Mouse (Mus musculus): ENCODE measurements at regions not wholly inside any gene's neighbourhood (a gene's known extent, or its start where the extent isn't known, plus 50 kb on each side); places are given as distances from the start of the nearest gene placed in this dataset.

DNA sequence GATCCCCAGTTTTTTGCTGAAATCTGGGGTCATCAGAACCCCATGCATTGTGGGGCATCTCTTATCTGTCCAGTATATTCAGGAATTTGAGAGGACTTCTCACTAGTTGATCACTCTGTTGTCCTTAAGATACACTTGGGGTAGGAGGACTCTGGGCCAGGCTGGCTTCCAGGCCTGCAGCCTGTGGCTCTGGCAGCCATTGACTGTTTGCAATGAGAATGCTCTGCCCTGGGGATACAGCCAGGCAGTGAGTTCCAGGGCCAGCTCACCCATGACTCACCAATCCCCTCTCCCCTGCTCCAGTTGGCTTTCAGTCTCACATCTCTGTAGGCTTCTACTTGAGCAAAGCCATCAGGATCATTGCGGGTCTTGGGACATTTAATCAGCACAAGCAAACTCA, 334.3 kb upstream of the Acvr2a start:
- Histone ChIP-seq H3K9me3 (no peaks in the 10 kb centered on the region), H3K4me1 (peaks cover 17% of the 10 kb centered on the region), H3K4me3 (no peak overlapping the region), H3K27me3 (replicated peaks; ENCODE audit: low read depth, poor library complexity, severe bottlenecking) (no peaks in the 10 kb centered on the region), H3K36me3 (replicated peaks) (no peaks in the 10 kb centered on the region), H3K27ac (replicated peaks) (0 out of 2 replicates have a peak overlapping the region, but pooled peaks have one; percentile 15)
- 92% methylated on average over 1 of the region's 1 CpGs for WGBS
- DNase-seq (ENCODE audit: low spot score), result no peak

DNA sequence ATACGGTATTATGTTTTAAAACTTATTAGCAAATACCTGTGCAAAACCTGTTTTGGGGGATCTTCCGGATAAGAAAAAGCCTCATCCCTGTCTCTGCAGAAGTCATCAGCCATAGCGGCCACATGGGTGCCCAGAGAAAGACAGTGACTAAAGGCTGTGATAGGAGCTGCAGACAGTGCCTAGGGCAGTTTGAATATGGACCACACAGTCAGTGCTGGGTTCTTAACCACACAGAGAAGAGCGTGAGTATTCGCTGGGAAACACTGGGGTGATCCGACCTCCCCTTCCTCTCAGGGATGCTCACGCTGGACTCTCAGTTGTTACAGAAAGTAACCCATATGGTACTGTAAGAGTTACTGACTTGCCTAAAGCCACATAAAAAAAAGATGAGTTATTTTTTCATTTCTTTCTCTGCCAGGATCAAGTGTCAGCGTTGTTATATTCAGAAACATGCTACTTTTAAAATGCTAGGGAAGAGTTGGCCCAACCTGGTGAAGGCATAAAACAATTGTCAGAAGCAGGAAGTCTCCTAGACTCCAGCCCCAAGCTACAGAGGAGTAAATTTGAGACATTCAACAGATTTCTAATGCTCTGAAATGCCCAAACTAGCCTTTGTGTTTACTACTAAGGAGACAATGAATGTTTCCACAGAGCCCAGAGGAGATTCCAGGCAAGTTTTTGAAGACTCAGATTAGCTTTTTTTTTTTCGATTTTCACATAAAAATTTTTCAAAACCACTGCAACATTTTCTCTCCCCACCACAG, 333.3 kb upstream of the Acvr2a start:
- peaks cover 17% of the 10 kb centered on the region for H3K4me1 ChIP-seq
- peak overlapping the region; percentile 72 for H3K27ac ChIP-seq (replicated peaks)
- DNase-seq (ENCODE audit: low spot score), result no peak
- H3K27me3 ChIP-seq (replicated peaks; ENCODE audit: low read depth, poor library complexity, severe bottlenecking), result no peaks in the 10 kb centered on the region
- H3K36me3 ChIP-seq (replicated peaks), result no peaks in the 10 kb centered on the region
- H3K4me3 ChIP-seq, result no peak overlapping the region
- 66% methylated on average over 9 of the region's 9 CpGs for WGBS
- no peaks in the 10 kb centered on the region for H3K9me3 ChIP-seq

DNA sequence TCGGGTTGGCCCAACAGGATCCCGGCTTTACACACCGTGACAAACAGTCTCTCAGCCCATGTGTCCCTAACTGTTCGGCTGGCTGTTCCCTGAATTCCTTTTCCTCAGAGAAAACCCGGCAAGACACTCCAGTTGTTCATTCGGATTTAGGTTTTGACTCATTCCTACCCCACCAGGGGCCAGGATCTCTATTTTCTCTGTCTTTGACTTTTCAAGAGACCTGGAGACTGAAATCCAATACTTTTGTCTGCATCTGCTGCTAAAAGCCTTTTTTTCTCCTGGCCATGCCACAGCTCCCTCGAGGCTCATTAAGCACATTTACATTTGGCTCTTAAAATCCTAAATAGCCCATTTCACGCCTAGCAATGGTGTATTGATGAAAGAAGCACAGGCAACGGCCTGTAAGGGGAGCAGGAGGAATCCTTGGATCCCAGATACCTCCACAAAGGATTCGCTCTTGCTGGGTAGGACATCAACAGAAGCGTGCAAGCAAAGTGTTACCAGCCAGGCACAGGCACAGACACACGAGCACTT, 332.6 kb upstream of the Acvr2a start:
- Histone ChIP-seq H3K36me3 (replicated peaks) (no peaks in the 10 kb centered on the region), H3K4me1 (peaks cover 17% of the 10 kb centered on the region), H3K9me3 (no peaks in the 10 kb centered on the region), H3K27ac (replicated peaks) (peak overlapping the region; percentile 72), H3K27me3 (replicated peaks; ENCODE audit: low read depth, poor library complexity, severe bottlenecking) (no peaks in the 10 kb centered on the region), H3K4me3 (no peak overlapping the region)
- 15% methylated on average over 12 of the region's 12 CpGs for WGBS
- DNase-seq (ENCODE audit: low spot score), result peak; percentile 30

DNA sequence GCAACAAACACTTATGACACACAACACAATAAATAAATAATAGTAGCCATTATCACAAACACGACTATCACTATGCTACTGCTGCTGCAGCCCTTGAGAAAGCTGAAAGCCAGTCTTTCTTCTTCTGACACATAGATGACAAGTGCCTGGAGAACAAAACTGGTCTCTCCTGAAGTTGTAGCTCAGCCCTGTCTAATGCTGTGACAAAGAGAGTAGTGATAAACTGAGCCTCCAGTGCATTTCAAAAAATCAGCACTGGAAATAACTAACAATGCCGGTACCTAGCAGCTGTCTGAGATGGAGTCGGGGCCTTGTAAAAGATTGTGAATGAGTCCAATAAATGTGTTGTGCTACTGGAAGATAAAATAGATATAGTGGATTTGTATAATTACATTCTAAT, 320.3 kb upstream of the Acvr2a start:
- DNase-seq (ENCODE audit: low spot score), result no peak
- Histone ChIP-seq H3K4me3 (no peak overlapping the region), H3K36me3 (replicated peaks) (no peaks in the 10 kb centered on the region), H3K9me3 (no peaks in the 10 kb centered on the region), H3K27me3 (replicated peaks; ENCODE audit: low read depth, poor library complexity, severe bottlenecking) (no peaks in the 10 kb centered on the region), H3K4me1 (no peaks in the 10 kb centered on the region), H3K27ac (replicated peaks) (no peak overlapping the region)
- 90% methylated on average over 3 of the region's 3 CpGs for WGBS

DNA sequence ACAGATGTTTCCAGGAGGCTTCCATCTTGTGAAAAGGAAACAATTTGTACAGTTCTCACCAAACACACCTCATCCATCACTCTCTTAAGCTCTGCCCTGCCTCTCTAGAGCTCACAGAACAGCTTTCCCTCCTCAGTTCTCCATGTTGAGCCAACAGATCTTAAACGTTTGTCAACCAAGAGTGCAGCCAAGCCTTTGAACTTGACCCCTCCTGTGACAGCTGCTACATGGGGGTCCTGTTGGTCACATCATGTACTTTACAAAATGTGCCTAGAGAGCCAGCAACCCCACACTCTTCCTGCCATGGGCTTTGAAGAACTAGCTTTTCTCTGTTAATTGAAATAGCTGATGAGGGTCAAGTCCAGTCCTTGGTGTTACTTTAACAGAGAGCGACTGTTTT, 319.8 kb upstream of the Acvr2a start:
- Histone ChIP-seq H3K9me3 (no peaks in the 10 kb centered on the region), H3K4me1 (no peaks in the 10 kb centered on the region), H3K27ac (replicated peaks) (no peak overlapping the region), H3K4me3 (no peak overlapping the region), H3K36me3 (replicated peaks) (no peaks in the 10 kb centered on the region), H3K27me3 (replicated peaks; ENCODE audit: low read depth, poor library complexity, severe bottlenecking) (no peaks in the 10 kb centered on the region)
- 60% methylated on average over 2 of the region's 2 CpGs for WGBS
- peak; percentile 11 for DNase-seq (ENCODE audit: low spot score)

DNA sequence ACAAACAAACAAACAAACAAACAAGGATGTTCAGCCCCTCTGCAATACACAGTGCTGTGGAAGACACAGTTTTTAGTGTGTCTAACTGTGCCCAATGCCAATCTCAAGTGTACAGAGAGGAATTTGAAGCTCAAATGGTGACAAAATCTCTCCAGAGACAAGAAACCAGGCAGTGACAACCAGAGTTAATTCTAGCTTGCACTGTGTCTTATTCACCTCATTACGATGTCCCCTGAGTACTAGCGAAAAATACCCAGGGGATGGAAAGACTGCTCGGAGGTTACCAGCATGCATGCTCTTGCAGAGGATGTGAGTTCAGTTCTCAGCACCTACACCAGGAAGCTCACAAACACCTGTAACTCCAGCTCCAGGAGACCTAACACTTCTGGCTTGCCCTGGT, 319.3 kb upstream of the Acvr2a start:
- DNase-seq (ENCODE audit: low spot score), result no peak
- no peaks in the 10 kb centered on the region for H3K36me3 ChIP-seq (replicated peaks)
- H3K4me3 ChIP-seq, result no peak overlapping the region
- H3K27me3 ChIP-seq (replicated peaks; ENCODE audit: low read depth, poor library complexity, severe bottlenecking), result no peaks in the 10 kb centered on the region
- no peak overlapping the region for H3K27ac ChIP-seq (replicated peaks)
- WGBS, result 84% methylated on average over 3 of the region's 3 CpGs
- H3K9me3 ChIP-seq, result no peaks in the 10 kb centered on the region
- no peaks in the 10 kb centered on the region for H3K4me1 ChIP-seq

DNA sequence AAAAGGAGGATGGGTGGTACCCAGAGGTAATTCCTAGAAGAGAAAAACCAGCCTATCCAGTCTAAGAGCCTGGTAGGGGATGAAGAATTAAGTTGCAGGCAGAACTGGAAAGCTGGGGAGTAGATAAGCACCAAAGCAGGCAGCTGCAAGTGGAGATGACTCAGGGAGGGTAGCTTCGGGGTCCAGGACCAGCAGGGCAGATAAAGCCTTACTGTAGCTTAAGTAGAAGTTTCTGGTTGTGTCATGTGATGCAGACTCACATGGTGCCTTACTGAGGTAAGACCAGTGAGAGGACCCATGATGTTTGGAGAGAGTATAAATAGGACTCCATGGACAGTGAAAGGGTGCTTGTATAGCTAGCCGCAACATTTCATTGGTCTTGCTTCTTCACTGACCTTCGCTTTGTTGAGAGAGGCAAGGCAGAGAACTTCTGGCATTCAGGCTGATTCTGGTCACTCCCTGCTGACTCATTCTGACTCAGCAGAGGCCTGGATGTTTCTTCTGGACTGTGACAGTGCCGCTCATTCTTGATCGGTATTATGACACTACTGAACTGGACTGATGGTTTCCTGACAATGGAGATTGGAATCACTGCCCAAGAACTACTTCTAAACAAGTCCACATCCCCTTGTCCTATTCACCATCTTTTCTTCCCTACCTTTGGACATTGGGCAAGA, 315.7 kb upstream of the Acvr2a start:
- Histone ChIP-seq H3K4me1 (no peaks in the 10 kb centered on the region), H3K4me3 (no peak overlapping the region), H3K27ac (replicated peaks) (no peak overlapping the region), H3K9me3 (no peaks in the 10 kb centered on the region), H3K36me3 (replicated peaks) (no peaks in the 10 kb centered on the region), H3K27me3 (replicated peaks; ENCODE audit: low read depth, poor library complexity, severe bottlenecking) (no peaks in the 10 kb centered on the region)
- 96% methylated on average over 5 of the region's 5 CpGs for WGBS
- DNase-seq (ENCODE audit: low spot score), result no peak

DNA sequence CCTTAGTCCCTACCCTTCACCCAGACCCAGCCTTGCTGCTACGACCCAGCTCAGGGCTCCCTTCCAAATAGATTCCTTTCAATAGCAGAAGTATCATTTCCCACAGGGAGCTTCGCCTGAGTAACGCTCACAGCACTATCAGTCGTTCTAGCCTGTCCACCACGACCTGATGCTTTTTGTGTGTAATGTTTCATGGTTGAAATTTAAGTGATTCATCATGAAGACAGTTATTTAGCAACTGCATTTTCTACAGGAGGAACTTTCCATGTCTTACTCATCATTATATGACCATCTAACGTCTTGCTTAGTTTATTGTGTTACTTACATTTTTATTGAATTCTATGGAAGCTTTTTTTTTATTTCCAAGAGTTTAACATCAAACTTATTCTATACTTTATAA, 314.5 kb upstream of the Acvr2a start:
- no peaks in the 10 kb centered on the region for H3K4me1 ChIP-seq
- 90% methylated on average over 6 of the region's 6 CpGs for WGBS
- H3K4me3 ChIP-seq, result no peak overlapping the region
- DNase-seq (ENCODE audit: low spot score), result no peak
- H3K27ac ChIP-seq (replicated peaks), result no peak overlapping the region
- H3K36me3 ChIP-seq (replicated peaks), result no peaks in the 10 kb centered on the region
- no peaks in the 10 kb centered on the region for H3K27me3 ChIP-seq (replicated peaks; ENCODE audit: low read depth, poor library complexity, severe bottlenecking)
- H3K9me3 ChIP-seq, result no peaks in the 10 kb centered on the region

DNA sequence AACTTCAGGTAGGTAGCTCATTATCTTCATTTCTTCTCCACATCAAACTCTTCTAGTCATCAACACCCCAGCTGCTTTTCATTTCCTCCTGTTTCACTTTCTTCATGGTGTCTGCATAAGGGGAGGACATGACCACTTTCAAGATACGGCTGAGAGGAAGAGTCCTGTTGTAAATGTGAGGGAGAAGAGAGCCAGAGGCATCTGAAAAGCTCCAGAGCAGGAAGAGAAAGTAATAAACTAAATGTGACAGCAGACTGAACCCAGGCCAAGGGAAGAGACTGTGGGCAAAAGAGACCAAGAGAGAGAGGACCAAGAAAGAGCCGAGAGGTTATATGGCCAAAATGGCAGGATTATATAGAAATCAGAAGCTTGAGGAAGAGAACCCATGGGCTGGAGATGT, 312.5 kb upstream of the Acvr2a start:
- no peaks in the 10 kb centered on the region for H3K4me1 ChIP-seq
- H3K27ac ChIP-seq (replicated peaks), result no peak overlapping the region
- DNase-seq (ENCODE audit: low spot score), result no peak
- no peaks in the 10 kb centered on the region for H3K9me3 ChIP-seq
- 71% methylated on average over 2 of the region's 2 CpGs for WGBS
- no peak overlapping the region for H3K4me3 ChIP-seq
- no peaks in the 10 kb centered on the region for H3K27me3 ChIP-seq (replicated peaks; ENCODE audit: low read depth, poor library complexity, severe bottlenecking)
- no peaks in the 10 kb centered on the region for H3K36me3 ChIP-seq (replicated peaks)

DNA sequence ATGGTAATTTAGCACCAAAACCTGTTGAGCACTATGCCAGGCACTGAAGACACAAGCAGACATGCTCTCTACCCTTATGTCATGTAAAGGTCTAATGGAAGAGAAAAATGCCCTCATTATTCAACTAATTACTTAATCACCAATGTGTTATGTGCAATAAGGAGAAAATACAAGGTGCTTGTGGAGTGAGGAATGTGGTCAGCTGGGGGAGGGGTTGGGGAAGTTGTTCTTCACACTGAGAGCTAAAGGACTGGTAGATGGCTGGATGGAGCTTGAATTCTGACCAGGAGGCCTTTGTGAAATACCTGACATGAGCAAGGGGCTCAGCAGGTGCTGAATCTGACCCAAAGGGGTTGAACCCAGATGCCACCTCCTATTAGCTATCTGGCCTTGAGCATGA, 300.1 kb upstream of the Acvr2a start:
- Histone ChIP-seq H3K27me3 (replicated peaks; ENCODE audit: low read depth, poor library complexity, severe bottlenecking) (no peaks in the 10 kb centered on the region), H3K4me1 (no peaks in the 10 kb centered on the region), H3K9me3 (no peaks in the 10 kb centered on the region), H3K36me3 (replicated peaks) (no peaks in the 10 kb centered on the region), H3K27ac (replicated peaks) (no peak overlapping the region), H3K4me3 (no peak overlapping the region)
- DNase-seq (ENCODE audit: low spot score), result peak; percentile 13

DNA sequence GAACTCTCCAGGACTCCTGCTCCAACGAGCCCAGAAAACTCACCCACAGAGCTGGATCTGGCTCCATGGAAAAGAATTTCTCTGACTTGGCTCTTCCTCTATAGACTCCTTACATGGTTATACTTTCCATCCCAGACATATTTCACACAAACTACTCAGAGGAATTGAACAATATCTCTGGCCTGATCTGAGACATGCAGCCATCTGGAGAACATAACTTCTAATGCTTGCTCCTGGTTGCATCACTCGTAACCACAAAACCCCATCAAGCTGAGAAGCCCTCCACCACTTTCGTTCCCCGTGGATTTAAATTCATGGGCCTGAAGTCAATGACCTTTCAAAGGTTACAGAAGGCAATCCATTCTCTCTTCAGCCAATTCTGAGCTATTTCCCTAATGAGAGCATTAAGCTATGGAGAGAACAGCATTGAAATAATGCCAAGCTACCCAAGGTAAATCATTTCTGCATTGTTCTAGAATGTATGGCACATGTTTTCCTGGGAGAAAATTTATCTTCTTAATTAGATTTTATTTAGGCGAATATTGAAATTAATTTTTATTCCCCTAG, 294.0 kb upstream of the Acvr2a start:
- no peaks in the 10 kb centered on the region for H3K27me3 ChIP-seq (replicated peaks; ENCODE audit: low read depth, poor library complexity, severe bottlenecking)
- no peaks in the 10 kb centered on the region for H3K36me3 ChIP-seq (replicated peaks)
- no peak for DNase-seq (ENCODE audit: low spot score)
- H3K27ac ChIP-seq (replicated peaks), result no peak overlapping the region
- H3K9me3 ChIP-seq, result no peaks in the 10 kb centered on the region
- WGBS, result 67% methylated on average over 5 of the region's 5 CpGs
- H3K4me1 ChIP-seq, result peaks cover 11% of the 10 kb centered on the region
- H3K4me3 ChIP-seq, result no peak overlapping the region

DNA sequence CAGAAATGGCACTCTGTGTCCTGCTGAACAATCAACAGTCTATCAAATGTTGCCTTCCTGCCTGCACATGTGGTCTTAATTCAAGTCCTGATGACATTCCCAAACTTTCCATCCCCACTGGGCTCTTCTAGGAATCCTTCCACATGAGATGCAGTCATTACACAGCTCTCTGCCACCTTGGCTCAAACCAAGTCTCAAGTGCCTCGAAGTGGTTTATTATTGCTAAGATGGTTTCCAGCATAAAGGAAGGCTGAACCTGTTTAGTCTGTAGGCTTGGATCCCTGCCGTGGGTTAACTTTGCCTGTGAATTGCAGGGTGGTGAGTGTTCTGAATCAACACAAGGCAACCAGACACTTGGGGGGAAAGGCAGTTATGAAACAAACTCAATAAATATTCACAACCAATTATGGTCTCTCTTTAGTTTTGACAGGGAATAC, 293.4 kb upstream of the Acvr2a start:
- no peaks in the 10 kb centered on the region for H3K9me3 ChIP-seq
- peaks cover 11% of the 10 kb centered on the region for H3K4me1 ChIP-seq
- H3K27ac ChIP-seq (replicated peaks), result no peak overlapping the region
- H3K27me3 ChIP-seq (replicated peaks; ENCODE audit: low read depth, poor library complexity, severe bottlenecking), result no peaks in the 10 kb centered on the region
- peak; percentile 31 for DNase-seq (ENCODE audit: low spot score)
- no peak overlapping the region for H3K4me3 ChIP-seq
- no peaks in the 10 kb centered on the region for H3K36me3 ChIP-seq (replicated peaks)
- WGBS, result 44% methylated on average over 2 of the region's 2 CpGs

DNA sequence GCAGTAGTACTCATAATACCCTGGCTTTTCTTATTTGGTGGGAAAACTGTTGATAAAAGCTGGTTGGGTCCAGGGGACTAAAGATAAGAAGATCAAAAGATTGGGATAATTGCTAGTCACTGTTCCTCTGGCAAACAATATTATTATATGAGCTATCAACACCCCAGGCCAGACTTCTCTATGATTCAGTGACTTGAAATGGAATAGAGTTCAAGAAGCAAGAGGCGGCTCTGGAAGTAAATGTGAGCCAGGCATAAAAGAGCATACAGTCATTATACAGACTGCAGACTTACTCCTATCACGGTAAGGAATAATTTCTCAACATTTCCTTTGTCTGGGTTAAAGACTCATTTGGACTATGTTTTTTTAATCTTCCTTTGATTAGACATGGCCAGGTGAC, 278.5 kb upstream of the Acvr2a start:
- 86% methylated on average over 2 of the region's 2 CpGs for WGBS
- H3K27ac ChIP-seq (replicated peaks), result no peak overlapping the region
- no peaks in the 10 kb centered on the region for H3K27me3 ChIP-seq (replicated peaks; ENCODE audit: low read depth, poor library complexity, severe bottlenecking)
- DNase-seq (ENCODE audit: low spot score), result no peak
- H3K36me3 ChIP-seq (replicated peaks), result no peaks in the 10 kb centered on the region
- no peak overlapping the region for H3K4me3 ChIP-seq
- peaks cover 19% of the 10 kb centered on the region for H3K4me1 ChIP-seq
- H3K9me3 ChIP-seq, result no peaks in the 10 kb centered on the region
